Mouse (Mus musculus) urinary bladder, postnatal 4 days (tissue): ENCODE data around the gene Krtap19-1.

Experiments used
- DNase-seq, 2 experiments: peaks; one replicate each; pipeline ENCODE4 v3.0.0; 2021 to 2022; ENCODE audit warnings: low spot score in 2 of 2

Krtap19-1 gene

DNA sequence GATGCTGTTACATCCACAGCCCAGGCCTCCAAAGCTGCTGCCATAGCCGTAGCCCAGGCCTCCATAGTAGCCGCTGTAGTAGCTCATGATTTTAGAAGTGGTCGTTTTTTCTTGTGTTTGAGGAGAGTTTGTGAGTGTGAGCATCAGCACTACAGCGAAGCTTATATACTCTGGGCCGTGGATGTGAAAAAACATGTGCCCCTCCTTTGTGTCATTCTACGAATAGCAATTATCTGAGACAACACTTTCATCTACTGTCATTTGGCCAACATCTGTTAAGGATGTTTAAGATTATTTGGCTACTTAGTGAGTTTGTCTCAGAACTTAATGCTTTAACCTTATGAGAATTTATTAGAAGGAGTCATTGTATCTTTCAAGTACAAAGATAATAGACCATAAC lies at the start of gene Krtap19-1:
Gene Krtap19-1, minus strand, starts transcription at position 101 of the 400 bp plus-strand sequence.
- no peak for DNase-seq

GRCm38 (mm10) chr16:88896357-88896756 lies 27.1 kb upstream of the Krtap19-1 start, which contains the start of gene Krtap19-5:
Gene Krtap19-5 (minus strand): TSS chr16:88896457.
- DNase-seq = no peak

DNA sequence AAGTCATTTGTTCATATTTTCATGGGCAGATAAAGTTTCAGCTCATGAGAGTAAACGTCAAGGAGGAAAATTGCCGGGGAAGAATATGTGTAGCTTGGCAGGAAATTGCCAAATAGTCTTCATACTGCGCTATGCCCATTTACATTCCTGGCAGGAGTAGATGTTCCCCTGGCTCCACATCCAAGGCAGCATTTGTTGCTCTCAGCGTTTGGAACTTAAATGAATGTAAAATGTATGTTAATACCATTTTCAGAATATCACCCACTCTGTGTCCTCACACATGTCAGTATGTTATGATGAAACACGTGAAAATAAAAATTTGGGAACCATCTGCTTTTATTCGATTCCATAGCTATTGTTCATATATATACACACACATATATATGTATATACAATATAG lies 17.7 kb upstream of the Krtap19-1 start:
- DNase-seq = no peak

DNA sequence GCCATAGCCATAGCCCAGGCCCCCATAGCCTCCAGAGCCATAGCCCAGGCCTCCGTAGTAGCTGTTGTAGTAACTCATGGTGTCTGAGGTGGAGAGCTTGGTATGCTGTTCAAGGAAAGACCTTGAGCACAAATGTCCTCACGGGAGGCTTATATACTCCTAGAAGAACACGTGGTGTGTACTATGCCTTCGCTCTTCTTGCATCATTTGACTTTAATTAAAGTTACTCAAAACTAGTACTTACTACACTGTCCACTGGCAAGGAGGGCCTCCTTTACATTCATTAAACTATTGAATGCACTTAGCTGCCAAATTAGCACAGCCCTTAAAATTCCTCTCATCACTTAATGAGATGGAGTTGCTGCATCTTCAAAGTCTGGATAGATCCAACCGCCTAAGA lies 15.8 kb upstream of the Krtap19-1 start, which contains the start of gene Krtap19-4:
Gene Krtap19-4, minus strand, starts transcription at position 101 of the 400 bp plus-strand sequence.
- DNase-seq = no peak

DNA sequence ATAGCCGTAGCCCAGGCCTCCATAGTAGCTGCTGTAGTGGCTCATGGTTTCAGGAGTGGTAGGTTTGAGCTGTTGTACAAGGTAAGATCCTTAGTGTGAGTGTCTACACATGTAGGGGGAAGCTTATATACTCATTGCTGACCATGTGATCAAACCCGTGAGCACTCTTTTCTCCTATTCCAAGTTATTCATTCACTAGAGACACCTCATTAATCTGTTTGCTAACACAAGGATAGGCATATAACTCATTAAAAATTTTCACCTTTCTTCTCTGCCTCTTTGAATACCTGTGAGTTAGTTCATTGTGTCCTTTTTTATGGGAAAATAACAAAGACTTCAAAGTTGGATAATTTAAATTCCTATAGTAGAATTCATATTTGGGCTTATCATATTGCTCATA lies 8.7 kb upstream of the Krtap19-1 start, which contains the start of gene Krtap19-3:
Gene Krtap19-3, minus strand, starts transcription at position 101 of the 400 bp plus-strand sequence.
- DNase-seq = no peak

GRCm38 (mm10) chr16:88874169-88874568 lies 5.0 kb upstream of the Krtap19-1 start, which contains the start of gene Krtap19-2:
Gene Krtap19-2 (minus strand): TSS chr16:88874269.
- no peak for DNase-seq

GRCm38 (mm10) chr16:88864887-88865407 lies 4.3 kb downstream of the Krtap19-1 start:
- no peak for DNase-seq

- DNase-seq = no peak
Measured at GRCm38 (mm10) chr16:88851450-88851849, 17.8 kb downstream of the Krtap19-1 start.

- no peak for DNase-seq
Measured at GRCm38 (mm10) chr16:88848558-88848957, 20.7 kb downstream of the Krtap19-1 start.

DNA sequence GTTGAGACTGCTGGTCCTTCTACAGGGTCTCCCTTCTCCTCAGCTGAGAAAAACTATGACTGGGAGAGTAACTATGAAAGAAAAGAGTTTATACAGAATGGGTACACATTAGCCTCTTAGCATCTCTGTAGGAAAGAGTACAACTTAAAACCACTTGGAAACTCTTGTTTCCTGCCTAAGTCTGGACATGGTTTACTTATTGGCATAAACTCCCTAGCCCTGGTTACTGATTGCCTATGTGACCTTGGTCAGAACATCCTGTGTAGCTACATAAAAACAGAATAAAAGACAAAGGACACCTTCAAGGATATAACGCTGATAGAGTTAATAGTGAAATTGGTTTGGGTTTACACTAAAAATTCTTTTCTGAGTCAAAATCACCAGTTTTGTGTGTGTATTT lies 21.8 kb downstream of the Krtap19-1 start:
- no peak for DNase-seq

GRCm38 (mm10) chr16:88826978-88827377 lies 42.2 kb downstream of the Krtap19-1 start:
- no peak for DNase-seq

DNA sequence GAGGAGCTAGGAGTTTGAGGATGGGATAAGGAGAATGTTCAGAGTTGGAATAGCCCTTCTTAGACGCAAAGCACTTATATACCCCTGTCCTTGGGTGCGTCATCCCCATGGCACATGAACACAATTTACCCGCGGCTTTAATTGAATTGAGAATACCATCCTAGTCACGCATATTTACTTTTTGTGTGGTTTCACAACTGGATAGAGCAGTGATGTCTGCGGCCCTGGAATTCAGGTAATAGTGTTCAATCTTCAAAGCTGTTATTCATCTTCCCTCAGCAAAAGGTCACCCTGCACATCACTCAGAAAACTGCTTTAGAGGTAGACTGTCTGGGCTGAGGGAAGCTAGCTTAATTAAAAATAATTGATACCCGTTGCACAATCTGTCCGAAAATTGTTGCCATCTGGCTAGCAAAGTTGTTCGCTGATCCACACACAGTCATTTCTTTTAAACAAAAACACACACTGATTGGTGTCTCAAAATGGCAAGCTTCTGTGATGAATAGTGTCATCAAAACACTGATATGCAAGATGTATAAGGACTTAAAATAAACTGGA lies 43.0 kb downstream of the Krtap19-1 start, which contains the start of gene Krtap14:
Gene Krtap14, minus strand, starts transcription at position 51 of the 558 bp plus-strand sequence.
- no peak for DNase-seq

GRCm38 (mm10) chr16:88823736-88824135 lies 45.5 kb downstream of the Krtap19-1 start:
- DNase-seq = no peak

GRCm38 (mm10) chr16:88820066-88820465 lies 49.1 kb downstream of the Krtap19-1 start, which contains the start of gene Krtap15:
Gene Krtap15 (plus strand): TSS chr16:88820215.
- no peak for DNase-seq
